Comparison of ENCODE assay signal across 15 mouse cellular contexts in genomic region chr19:37574802-37575201, GRCm38 (mm10). TPM values are rescaled to one million over a fixed set of nuclear protein-coding genes. Genes with fewer than 3 reads are reported as not detected.
A peak's percentile ranks its signal among the peaks of the same experiment; 100 is the strongest.
DNase-seq lines count a peak whose midpoint lies in the region; ATAC-seq and TF ChIP-seq lines count a peak whose summit lies in the region.
"Had no signal": no experiment of that assay in that cellular context is flagged by ENCODE, and none has a peak within 500 bp of the region (broad histone marks: within the 10 kb centered on the region; RNA-seq: fewer than 3 reads in every experiment).

No protein-coding gene starts in this region.

- H3K4me1 ChIP-seq in limb, embryonic 13.5 days: no peaks in the 10 kb centered on the region
- H3K4me1 ChIP-seq in limb, embryonic 10.5 days: peaks cover 8% of the 10 kb centered on the region
- no peaks in the 10 kb centered on the region for H3K4me1 ChIP-seq in limb, embryonic 14.5 days (ENCODE audit: control insufficient read depth, insufficient read depth, low read length)
- H3K4me1 ChIP-seq: embryonic facial prominence, embryonic 15.5 days; neural tube, embryonic 15.5 days had no signal

- H3K36me3 ChIP-seq in limb, embryonic 13.5 days: no peaks in the 10 kb centered on the region
- no peaks in the 10 kb centered on the region for H3K36me3 ChIP-seq in limb, embryonic 10.5 days
- H3K36me3 ChIP-seq in limb, embryonic 14.5 days (ENCODE audit: control insufficient read depth, insufficient read depth, low read length): no peaks in the 10 kb centered on the region
- H3K36me3 ChIP-seq: embryonic facial prominence, embryonic 15.5 days had no signal

- peak; percentile 41 for DNase-seq in embryo, embryonic 10 days (ENCODE audit: low spot score)
- DNase-seq in embryo, embryonic 9.5 days (ENCODE audit: extremely low spot score): no peak
- DNase-seq in limb, embryonic 10.5 days (ENCODE audit: low spot score): no peak
- DNase-seq in NIH3T3 (ENCODE audit: low read depth): peak; percentile 42
- peak; percentile 29 for DNase-seq in limb, embryonic 14.5 days (ENCODE audit: low spot score)
- DNase-seq in thymus, postnatal 36 days: no peak
- DNase-seq: adrenal gland, postnatal 14 days; cerebellum, adult 2 months; kidney, postnatal 14 days had no signal

- H3K4me2 ChIP-seq in limb, embryonic 13.5 days (replicated peaks): no peak overlapping the region
- H3K4me2 ChIP-seq in limb, embryonic 14.5 days (replicated peaks; ENCODE audit: low read depth, low read length, severe bottlenecking): no peak overlapping the region
- H3K4me2 ChIP-seq: embryonic facial prominence, embryonic 15.5 days; neural tube, embryonic 15.5 days had no signal

- 52% methylated on average over 5 of the region's 5 CpGs for WGBS in limb, embryonic 13.5 days
- WGBS in limb, embryonic 10.5 days: 60% methylated on average over 5 of the region's 5 CpGs
- 53% methylated on average over 5 of the region's 5 CpGs for WGBS in limb, embryonic 14.5 days

- no peaks in the 10 kb centered on the region for H3K9me3 ChIP-seq in limb, embryonic 13.5 days
- no peaks in the 10 kb centered on the region for H3K9me3 ChIP-seq in limb, embryonic 10.5 days (replicated peaks)
- H3K9me3 ChIP-seq in limb, embryonic 14.5 days (ENCODE audit: control insufficient read depth, low read length): no peaks in the 10 kb centered on the region
- H3K9me3 ChIP-seq: embryonic facial prominence, embryonic 15.5 days; neural tube, embryonic 15.5 days had no signal

- no peak overlapping the region for H3K9ac ChIP-seq in limb, embryonic 13.5 days
- H3K9ac ChIP-seq in limb, embryonic 14.5 days (ENCODE audit: low read depth, low read length, severe bottlenecking): no peak overlapping the region
- H3K9ac ChIP-seq: embryonic facial prominence, embryonic 15.5 days; neural tube, embryonic 15.5 days had no signal

- 0 out of 2 replicates have a peak, but pooled peaks have one; percentile 19 for ATAC-seq in limb, embryonic 13.5 days (ENCODE audit: low FRiP score, low read depth)
- ATAC-seq in limb, embryonic 14.5 days (ENCODE audit: low FRiP score, low read depth): peak; percentile 44; the same call in 1 of the 2 replicates
- ATAC-seq in cerebellum, adult (ENCODE audit: insufficient number of reproducible peaks, low FRiP score, low TSS enrichment): no peak
- ATAC-seq: forebrain, embryonic 14.5 days; hindbrain, postnatal 0 days had no signal

- H3K27ac ChIP-seq in limb, embryonic 13.5 days: no peak overlapping the region
- no peak overlapping the region for H3K27ac ChIP-seq in limb, embryonic 10.5 days
- H3K27ac ChIP-seq in limb, embryonic 14.5 days (replicated peaks; ENCODE audit: low read depth, low read length): no peak overlapping the region
- H3K27ac ChIP-seq: embryonic facial prominence, embryonic 15.5 days; hindbrain, postnatal 0 days; neural tube, embryonic 15.5 days had no signal

- H3K4me3 ChIP-seq in limb, embryonic 13.5 days: no peak overlapping the region
- H3K4me3 ChIP-seq in limb, embryonic 10.5 days: no peak overlapping the region
- H3K4me3 ChIP-seq in limb, embryonic 14.5 days (replicated peaks; ENCODE audit: low read length): no peak overlapping the region
- H3K4me3 ChIP-seq: embryonic facial prominence, embryonic 15.5 days; neural tube, embryonic 15.5 days had no signal

- no peaks in the 10 kb centered on the region for H3K27me3 ChIP-seq in limb, embryonic 13.5 days
- no peaks in the 10 kb centered on the region for H3K27me3 ChIP-seq in limb, embryonic 10.5 days (ENCODE audit: low read depth, poor library complexity, severe bottlenecking)
- no peaks in the 10 kb centered on the region for H3K27me3 ChIP-seq in limb, embryonic 14.5 days (ENCODE audit: control insufficient read depth, insufficient read depth, low read length)
- H3K27me3 ChIP-seq: embryonic facial prominence, embryonic 15.5 days; neural tube, embryonic 15.5 days had no signal

- no peak for TF ChIP-seq POLR2A in limb, embryonic 14.5 days (IDR thresholded peaks at IDR 0.05; ENCODE audit: borderline replicate concordance, extremely low read depth, insufficient read depth, insufficient read length)

RNA-seq across cellular contexts. Expression of gene Exoc6, which starts 24.6 kb away (rescaled TPM):
- polyA plus RNA-seq in limb, embryonic 13.5 days (2015; fragmentation: Nextera tagmentation; extraction: Ambion mirVana): 6.9 and 7.2 TPM in 2 replicates
- polyA plus RNA-seq in limb, embryonic 10.5 days (2016; fragmentation: Nextera tagmentation; extraction: Ambion mirVana): 7.2 and 7.3 TPM in 2 replicates
- 4.4 and 5.3 TPM in 2 replicates for polyA plus RNA-seq in limb, embryonic 14.5 days (2012; rRNA removed)
- polyA plus RNA-seq in limb, embryonic 14.5 days (2014; fragmentation: Nextera tagmentation; extraction: Ambion mirVana): 8.8 and 9.0 TPM in 2 replicates

Comparison
In these comparisons a context has a peak if more than half of its experiments do, and no peak if none do; other contexts are left out.
1. DNase-seq: peak in embryo, embryonic 10 days (single experiment), NIH3T3 (single experiment) and limb, embryonic 14.5 days (single experiment); none in embryo, embryonic 9.5 days (single experiment), limb, embryonic 10.5 days (single experiment) and thymus, postnatal 36 days (0 of 2).